Mouse (Mus musculus): ENCODE results near the gene Zfp219.
A peak's percentile ranks its signal among the peaks of the same experiment; 100 is the strongest.

Gene Zfp219

GRCm38 (mm10) chr14:52003981-52004495, 16.5 kb downstream of the Zfp219 start:
- peak; percentile 46 to 65 for DNase-seq (ENCODE audit: low read depth in 2 of 2, low spot score in 2 of 2)

- no peak for DNase-seq (ENCODE audit: low read depth in 2 of 2, low spot score in 2 of 2)
Measured at GRCm38 (mm10) chr14:51997483-51997882, 23.1 kb downstream of the Zfp219 start.

- no peak for DNase-seq (ENCODE audit: low read depth in 2 of 2, low spot score in 2 of 2)
Measured at GRCm38 (mm10) chr14:51996866-51997265, 23.7 kb downstream of the Zfp219 start.

- no peak for DNase-seq (ENCODE audit: low read depth in 2 of 2, low spot score in 2 of 2)
Measured at GRCm38 (mm10) chr14:51996231-51996841, 24.2 kb downstream of the Zfp219 start.

GRCm38 (mm10) chr14:51995219-51995871, 25.2 kb downstream of the Zfp219 start:
- no peak for DNase-seq (ENCODE audit: low read depth in 2 of 2, low spot score in 2 of 2)

GRCm38 (mm10) chr14:51994453-51994852, 26.1 kb downstream of the Zfp219 start:
- DNase-seq (ENCODE audit: low read depth in 2 of 2, low spot score in 2 of 2) = no peak

- DNase-seq (ENCODE audit: low read depth in 2 of 2, low spot score in 2 of 2) = no peak
Measured at GRCm38 (mm10) chr14:51989461-51989970, 31.0 kb downstream of the Zfp219 start.

GRCm38 (mm10) chr14:51988731-51989130, 31.8 kb downstream of the Zfp219 start:
- DNase-seq (ENCODE audit: low read depth in 2 of 2, low spot score in 2 of 2) = no peak

- no peak for DNase-seq (ENCODE audit: low read depth in 2 of 2, low spot score in 2 of 2)
Measured at GRCm38 (mm10) chr14:51987177-51987576, 33.4 kb downstream of the Zfp219 start.

GRCm38 (mm10) chr14:51986153-51986505, 34.4 kb downstream of the Zfp219 start:
- DNase-seq (ENCODE audit: low read depth in 2 of 2, low spot score in 2 of 2) = no peak

- DNase-seq (ENCODE audit: low read depth in 2 of 2, low spot score in 2 of 2) = no peak
Measured at GRCm38 (mm10) chr14:51985301-51986152, 35.0 kb downstream of the Zfp219 start.

GRCm38 (mm10) chr14:51984247-51985231, 36.0 kb downstream of the Zfp219 start, which contains the start of gene Arhgef40:
Gene Arhgef40 (plus strand): TSS chr14:51984719.
- DNase-seq (ENCODE audit: low read depth in 2 of 2, low spot score in 2 of 2) = peak in 1 of 2 experiments; percentile 29

GRCm38 (mm10) chr14:51983855-51984246, 36.7 kb downstream of the Zfp219 start:
- no peak for DNase-seq (ENCODE audit: low read depth in 2 of 2, low spot score in 2 of 2)

- no peak for DNase-seq (ENCODE audit: low read depth in 2 of 2, low spot score in 2 of 2)
Measured at GRCm38 (mm10) chr14:51983251-51983650, 37.3 kb downstream of the Zfp219 start.

- no peak for DNase-seq (ENCODE audit: low read depth in 2 of 2, low spot score in 2 of 2)
Measured at GRCm38 (mm10) chr14:51979252-51979651, 41.3 kb downstream of the Zfp219 start.

GRCm38 (mm10) chr14:51967400-51967799, 53.1 kb downstream of the Zfp219 start:
- no peak for DNase-seq (ENCODE audit: low read depth in 2 of 2, low spot score in 2 of 2)

GRCm38 (mm10) chr14:51960316-51960715, 60.2 kb downstream of the Zfp219 start:
- DNase-seq (ENCODE audit: low read depth in 2 of 2, low spot score in 2 of 2) = no peak

Data from CD8-positive naive resting alpha-beta T cell, adult 2 months (primary cell).